Mouse (Mus musculus) ovary, postnatal 36 days (tissue): Measurements from ENCODE around the gene Thbs1.
A peak's percentile ranks its signal among the peaks of the same experiment; 100 is the strongest.

ENCODE experiments used
- DNase-seq: peaks from one replicate; pipeline ENCODE4 v3.0.0; 2022; ENCODE audit warnings: low spot score, mixed read lengths

Thbs1 gene

DNA sequence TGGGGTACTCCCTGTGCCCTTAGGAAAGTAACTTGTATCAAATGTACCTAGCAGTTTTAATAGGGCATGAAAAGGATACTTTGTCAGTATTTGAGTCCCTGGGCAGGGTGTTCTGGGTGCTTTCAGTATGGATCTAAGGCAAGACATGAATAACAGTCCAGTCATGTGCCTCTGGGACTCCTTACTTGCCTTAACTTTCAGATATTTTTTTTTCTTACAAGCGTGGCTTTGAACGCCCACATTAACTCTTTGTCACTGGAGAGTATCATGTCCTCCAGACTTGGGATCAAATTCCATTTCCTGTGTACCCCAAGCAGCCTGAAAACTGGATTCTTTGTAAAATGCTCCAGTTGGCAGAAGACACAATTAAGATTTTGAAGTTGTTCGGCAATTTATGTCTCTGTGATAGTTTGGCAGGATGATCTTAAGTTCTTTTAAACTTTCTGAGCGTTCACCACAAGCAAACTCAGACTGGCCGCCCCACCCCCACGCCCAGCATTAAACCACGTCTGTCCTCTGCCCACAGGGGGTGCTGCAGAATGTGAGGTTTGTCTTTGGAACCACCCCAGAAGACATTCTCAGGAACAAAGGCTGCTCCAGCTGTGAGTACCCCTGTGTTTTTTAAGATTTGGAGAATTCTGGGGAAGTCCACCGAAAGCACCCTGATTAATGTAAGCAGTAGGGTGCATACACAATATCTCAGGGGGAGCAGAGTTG, 2.3 kb downstream of the Thbs1 start:
- peak; percentile 61 for DNase-seq

- DNase-seq = no peak
Observed at GRCm38 (mm10) chr2:118114671-118115070, 3.0 kb downstream of the Thbs1 start.

DNA sequence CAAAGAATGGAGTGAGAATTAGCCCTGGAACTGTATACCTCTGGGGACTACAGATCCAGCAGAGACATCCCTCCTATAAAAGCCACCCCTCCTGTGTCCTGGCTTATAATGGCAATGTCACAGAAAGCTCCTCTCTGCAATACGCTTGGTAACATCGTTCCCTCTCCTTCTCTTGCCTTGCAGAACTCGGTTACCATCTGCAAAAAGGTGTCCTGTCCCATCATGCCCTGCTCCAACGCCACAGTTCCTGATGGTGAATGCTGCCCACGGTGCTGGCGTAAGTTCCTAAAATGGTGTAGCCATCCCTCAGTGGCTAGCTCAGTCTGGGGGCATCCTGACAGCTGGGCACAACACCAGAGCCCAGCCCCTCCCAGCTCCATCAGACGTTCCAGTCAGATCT, 4.0 kb downstream of the Thbs1 start:
- no peak for DNase-seq

DNA sequence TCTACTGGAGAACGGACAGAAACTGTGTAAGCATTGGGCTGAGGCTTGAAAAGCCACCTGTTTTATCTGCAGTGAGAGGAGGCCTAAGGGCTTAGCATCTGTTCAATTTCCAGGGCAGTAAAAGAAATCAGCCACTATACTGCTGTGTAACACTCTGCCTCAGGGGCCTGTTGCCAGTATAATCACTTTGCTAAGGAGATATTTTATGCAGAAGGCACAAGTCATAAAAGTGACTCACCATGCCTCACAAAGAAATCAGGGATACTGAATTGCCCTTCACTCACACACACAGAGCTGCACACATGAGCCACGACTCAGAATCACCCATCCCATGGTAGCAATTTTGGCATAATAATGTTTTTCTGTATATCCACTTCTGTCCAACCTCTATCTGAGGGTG, 4.5 kb downstream of the Thbs1 start:
- no peak for DNase-seq

DNA sequence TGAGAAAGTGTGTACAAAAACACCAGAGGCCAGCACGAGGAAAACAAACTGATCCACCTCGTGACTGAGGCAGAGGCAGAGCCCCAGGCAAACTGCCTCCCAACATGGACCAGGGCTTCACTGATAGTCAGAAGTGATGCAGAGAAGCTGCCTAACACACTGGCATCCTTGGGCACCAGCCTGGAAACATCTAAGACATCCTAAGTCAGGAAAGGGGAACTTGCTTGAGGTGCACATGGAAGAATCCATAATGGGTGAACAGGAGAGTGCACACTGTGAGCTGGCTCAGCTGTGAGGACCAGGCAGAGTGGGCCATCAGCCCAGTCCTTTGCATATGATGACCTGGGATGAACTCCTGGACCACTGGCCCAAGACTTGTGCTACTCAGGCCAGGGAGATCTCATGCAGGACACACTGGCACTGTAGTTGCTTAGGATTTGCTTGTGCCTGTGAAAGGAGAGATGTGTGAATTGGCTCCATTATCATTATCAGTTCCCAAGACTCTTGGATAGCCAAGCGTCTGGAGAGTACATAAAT, 5.1 kb downstream of the Thbs1 start:
- no peak for DNase-seq

GRCm38 (mm10) chr2:118117401-118117800, 5.7 kb downstream of the Thbs1 start:
- DNase-seq = no peak

DNA sequence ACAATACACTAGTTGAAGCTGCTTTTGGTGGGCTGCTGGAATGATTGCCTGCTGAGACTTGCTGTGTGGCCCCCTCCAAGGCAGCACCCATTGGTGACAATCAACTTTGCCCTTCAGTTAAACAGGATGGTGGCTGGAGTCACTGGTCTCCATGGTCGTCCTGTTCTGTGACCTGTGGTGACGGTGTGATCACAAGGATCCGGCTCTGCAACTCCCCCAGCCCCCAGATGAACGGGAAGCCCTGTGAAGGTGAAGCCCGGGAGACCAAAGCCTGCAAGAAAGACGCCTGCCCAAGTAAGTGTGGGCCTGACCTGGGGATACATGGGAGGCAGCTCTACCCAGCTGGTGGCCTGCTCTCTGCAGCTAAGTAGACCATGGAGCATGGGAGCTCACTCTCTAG, 6.4 kb downstream of the Thbs1 start:
- no peak for DNase-seq

GRCm38 (mm10) chr2:118118515-118118914, 6.8 kb downstream of the Thbs1 start:
- DNase-seq = no peak

- DNase-seq = no peak
Observed at GRCm38 (mm10) chr2:118119684-118120083, 8.0 kb downstream of the Thbs1 start.

- DNase-seq = no peak
Observed at GRCm38 (mm10) chr2:118120095-118120494, 8.4 kb downstream of the Thbs1 start.

- DNase-seq = no peak
Observed at GRCm38 (mm10) chr2:118120751-118121150, 9.1 kb downstream of the Thbs1 start.

GRCm38 (mm10) chr2:118122291-118122690, 10.6 kb downstream of the Thbs1 start:
- DNase-seq = no peak

GRCm38 (mm10) chr2:118123743-118124142, 12.1 kb downstream of the Thbs1 start:
- no peak for DNase-seq

DNA sequence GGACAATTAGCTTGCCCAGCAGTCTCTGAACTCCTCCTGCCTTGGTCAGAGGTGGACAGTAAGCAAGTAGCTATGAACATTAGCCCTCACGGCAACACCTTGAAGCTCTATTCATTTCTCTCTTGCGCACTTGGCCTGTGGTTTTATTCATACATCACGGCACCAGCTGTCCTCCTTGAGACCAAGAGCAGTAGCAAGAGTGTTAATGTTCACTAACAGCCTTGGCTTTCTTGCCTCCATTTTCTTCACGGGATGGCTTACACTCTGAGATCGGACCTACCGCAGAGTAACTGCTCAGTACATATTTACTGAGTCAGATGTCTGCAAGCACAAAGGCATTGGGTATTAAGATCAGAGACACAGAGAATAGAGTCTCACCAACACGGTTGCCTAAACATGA, 12.8 kb downstream of the Thbs1 start:
- no peak for DNase-seq

DNA sequence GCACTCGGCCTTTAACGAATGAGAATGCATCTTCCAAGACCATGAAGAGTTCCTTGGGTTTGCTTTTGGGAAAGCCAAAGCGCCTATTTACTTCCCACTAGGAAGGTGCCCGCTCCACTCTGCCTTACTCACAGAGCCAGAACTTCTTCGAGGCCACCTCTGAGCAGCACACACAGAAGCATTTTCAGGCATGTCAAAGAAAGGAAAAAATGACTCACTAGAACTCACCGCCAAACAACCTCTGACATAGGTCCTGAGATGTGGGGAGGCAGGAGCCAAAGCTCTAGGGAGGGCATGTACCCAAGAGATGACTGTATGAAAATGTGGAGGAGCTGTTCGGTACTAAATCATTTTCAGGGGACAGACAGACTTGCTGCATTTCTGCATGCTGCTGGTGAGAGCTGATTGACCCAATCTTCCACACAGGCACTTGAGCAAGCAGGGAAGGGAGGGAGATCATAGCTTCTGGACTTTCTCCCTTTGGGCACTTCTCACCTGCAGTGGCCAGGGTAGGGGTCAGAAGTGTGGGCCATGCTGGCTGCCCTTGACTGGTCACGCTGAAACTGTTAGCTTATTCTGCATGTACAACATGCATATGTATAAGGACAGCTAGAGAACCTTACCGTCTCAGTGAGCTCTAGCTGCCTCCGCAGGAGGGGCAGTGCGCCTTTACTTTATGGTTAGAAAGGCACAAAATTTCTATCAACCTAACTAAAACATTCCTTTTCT, 13.7 kb downstream of the Thbs1 start:
- no peak for DNase-seq

DNA sequence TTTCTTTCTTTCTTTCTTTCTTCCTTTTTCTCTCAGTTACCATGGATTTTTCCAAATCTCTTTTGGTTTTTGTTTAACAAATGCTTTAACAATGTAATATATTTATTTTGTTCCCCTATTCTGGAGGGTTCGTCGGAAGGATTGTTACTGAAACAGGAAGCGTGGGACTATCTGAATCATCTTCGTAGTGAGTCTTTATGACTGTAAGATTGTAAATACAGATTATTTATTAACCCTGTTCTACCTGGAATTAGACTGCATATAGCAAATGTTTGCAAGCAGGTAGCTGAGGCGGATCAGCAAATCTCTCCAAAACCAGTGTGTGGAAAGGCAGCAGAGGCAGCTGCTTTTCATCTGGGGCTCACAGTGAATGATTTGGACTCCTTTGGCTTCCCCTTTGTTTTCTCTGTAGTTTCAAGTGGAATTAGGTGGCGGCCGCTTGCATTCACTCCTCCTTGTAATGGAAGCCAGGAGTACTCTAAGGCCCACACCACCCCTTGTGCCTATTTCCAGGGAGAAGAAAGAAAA, 14.3 kb downstream of the Thbs1 start:
- DNase-seq = no peak

- no peak for DNase-seq
Observed at GRCm38 (mm10) chr2:118127516-118128288, 16.0 kb downstream of the Thbs1 start.

DNA sequence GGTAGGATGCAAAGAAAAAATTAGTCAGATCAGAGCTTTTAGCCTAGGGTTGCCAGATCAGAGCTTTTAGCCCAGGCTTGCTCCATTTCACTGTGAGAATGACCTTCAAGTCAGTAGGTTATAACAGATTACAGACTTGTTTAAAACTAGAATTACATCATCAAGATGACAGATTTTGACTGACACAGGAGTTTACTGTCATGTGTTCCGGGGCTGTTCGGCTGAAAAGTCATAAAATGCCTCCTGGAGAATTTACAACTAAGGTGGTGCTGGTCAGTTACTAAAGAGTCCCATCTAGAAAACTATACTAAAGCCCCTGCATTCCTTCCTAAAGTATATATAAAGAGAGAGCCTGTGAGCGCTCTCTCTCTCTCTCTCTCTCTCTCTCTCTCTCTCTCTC, 16.6 kb downstream of the Thbs1 start:
- no peak for DNase-seq

GRCm38 (mm10) chr2:118137071-118137470, 25.4 kb downstream of the Thbs1 start:
- DNase-seq = no peak

DNA sequence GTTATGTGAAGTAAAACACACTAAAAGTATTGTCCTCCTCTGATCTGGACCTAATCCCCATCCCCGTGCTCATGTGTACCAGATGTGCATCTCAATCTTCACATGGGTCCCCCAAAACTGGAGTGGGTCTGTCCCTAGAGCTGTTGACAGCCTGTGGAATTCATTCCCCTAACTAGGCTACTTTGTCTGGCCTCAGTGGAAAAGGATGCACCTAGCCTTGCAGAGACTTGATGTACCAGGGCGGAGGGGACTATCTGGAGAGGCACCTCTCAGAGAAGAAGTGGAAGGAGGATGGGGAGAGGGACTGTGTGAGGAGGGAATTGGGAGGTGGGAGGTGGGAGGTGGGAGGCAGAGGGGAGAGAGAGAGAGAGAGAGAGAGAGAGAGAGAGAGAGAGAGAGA, 26.1 kb downstream of the Thbs1 start:
- no peak for DNase-seq

GRCm38 (mm10) chr2:118139261-118139660, 27.6 kb downstream of the Thbs1 start:
- DNase-seq = no peak

DNA sequence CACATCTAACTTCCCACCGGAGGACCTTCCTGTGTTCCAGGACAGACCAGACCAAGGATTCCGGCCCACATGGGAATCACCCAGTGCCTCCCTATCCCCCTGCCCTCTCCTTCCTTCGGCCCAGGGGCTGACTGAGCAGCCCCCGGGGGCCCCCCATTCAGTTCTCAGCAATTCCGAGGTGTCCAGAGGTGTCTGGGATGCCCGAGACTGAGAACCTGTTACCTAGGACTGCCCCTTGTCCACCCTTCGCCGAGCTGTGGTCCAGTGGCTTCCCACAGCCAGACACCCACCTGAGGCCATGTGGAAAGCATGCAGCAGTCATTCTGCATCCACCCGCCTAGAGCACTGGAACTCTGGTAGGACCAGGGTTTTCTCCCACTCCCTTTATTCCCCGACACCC, 30.0 kb downstream of the Thbs1 start:
- DNase-seq = no peak
